9 mouse cellular contexts compared by ENCODE assay signal in genomic region chr2:3327351-3327750, GRCm38 (mm10). TPM values are rescaled to one million over a fixed set of nuclear protein-coding genes. Genes with fewer than 3 reads are reported as not detected.
A peak's percentile ranks its signal among the peaks of the same experiment; 100 is the strongest.
DNase-seq lines count a peak whose midpoint lies in the region; ATAC-seq and TF ChIP-seq lines count a peak whose summit lies in the region.
"Had no signal": no experiment of that assay in that cellular context is flagged by ENCODE, and none has a peak within 500 bp of the region (broad histone marks: within the 10 kb centered on the region; RNA-seq: fewer than 3 reads in every experiment).

No protein-coding gene starts in this region.

- WGBS in intestine, embryonic 14.5 days: 50% methylated on average over 1 of the region's 1 CpGs
- 36% methylated on average over 1 of the region's 1 CpGs for WGBS in intestine, embryonic 15.5 days
- 9% methylated on average over 1 of the region's 1 CpGs for WGBS in bone marrow, adult 2 months

- H3K36me3 ChIP-seq in intestine, embryonic 14.5 days (ENCODE audit: control insufficient read depth, insufficient read depth, low read length): peaks cover 60% of the 10 kb centered on the region
- H3K36me3 ChIP-seq in intestine, embryonic 15.5 days: peaks cover 24% of the 10 kb centered on the region

- peak; percentile 61 for DNase-seq in intestine, embryonic 14.5 days (ENCODE audit: low spot score)
- peak; percentile 74 to 78 for DNase-seq in kidney, postnatal 4 days
- peak; percentile 59 to 61 for DNase-seq in natural killer cell, adult 2 months (ENCODE audit: low spot score in 2 of 2)
- no peak for DNase-seq in frontal cortex, postnatal 14 days (ENCODE audit: low spot score in 2 of 2)

- TF ChIP-seq CTCF in bone marrow, adult 2 months (IDR thresholded peaks at IDR 0.05; ENCODE audit: control insufficient read depth, insufficient read depth, low read length): peak; percentile 65

- no peak overlapping the region for H3K4me3 ChIP-seq in intestine, embryonic 14.5 days (ENCODE audit: low read depth, low read length)
- no peak overlapping the region for H3K4me3 ChIP-seq in intestine, embryonic 15.5 days (replicated peaks)
- H3K4me3 ChIP-seq in bone marrow, adult 2 months (replicated peaks; ENCODE audit: control insufficient read depth, low read depth, low read length): no peak overlapping the region
- H3K4me3 ChIP-seq: embryonic facial prominence, embryonic 12.5 days had no signal

- no peak for ATAC-seq in intestine, embryonic 14.5 days (replicated peaks; ENCODE audit: low FRiP score, low TSS enrichment, low read depth)
- ATAC-seq in intestine, embryonic 15.5 days: no peak
- peak; percentile 27 for ATAC-seq in CD4-positive, CD25-positive, alpha-beta regulatory T cell, adult 4 months
- ATAC-seq in erythroid progenitor cell, adult 5-6 weeks (replicated peaks; ENCODE audit: low FRiP score, poor library complexity, severe bottlenecking): peak; percentile 63

- no peaks in the 10 kb centered on the region for H3K27me3 ChIP-seq in intestine, embryonic 14.5 days (replicated peaks; ENCODE audit: control insufficient read depth, insufficient read depth, low read length)
- H3K27me3 ChIP-seq in intestine, embryonic 15.5 days (replicated peaks): no peaks in the 10 kb centered on the region
- H3K27me3 ChIP-seq: embryonic facial prominence, embryonic 12.5 days had no signal

- H3K4me1 ChIP-seq in intestine, embryonic 14.5 days (replicated peaks; ENCODE audit: control insufficient read depth, insufficient read depth, low read length): peaks cover 15% of the 10 kb centered on the region
- H3K4me1 ChIP-seq in intestine, embryonic 15.5 days (replicated peaks): peaks cover 7% of the 10 kb centered on the region; the same call in 1 of the 2 replicates
- no peaks in the 10 kb centered on the region; the same call in 1 of the 2 replicates for H3K4me1 ChIP-seq in bone marrow, adult 2 months (ENCODE audit: control insufficient read depth, insufficient read depth, low read length)

- no peak overlapping the region for H3K27ac ChIP-seq in intestine, embryonic 14.5 days (ENCODE audit: low read depth)
- no peak overlapping the region for H3K27ac ChIP-seq in intestine, embryonic 15.5 days
- H3K27ac ChIP-seq in bone marrow, adult 2 months (ENCODE audit: control insufficient read depth, insufficient read depth, low read depth, low read length, poor library complexity): no peak overlapping the region
- H3K27ac ChIP-seq: embryonic facial prominence, embryonic 12.5 days had no signal

- no peak overlapping the region for H3K4me2 ChIP-seq in intestine, embryonic 14.5 days (ENCODE audit: low read length)
- H3K4me2 ChIP-seq in intestine, embryonic 15.5 days (replicated peaks): no peak overlapping the region
- H3K4me2 ChIP-seq: embryonic facial prominence, embryonic 12.5 days had no signal

- no peak for TF ChIP-seq POLR2A in bone marrow, adult 2 months (IDR thresholded peaks at IDR 0.05; ENCODE audit: borderline replicate concordance, control insufficient read depth, low read depth, low read length)

- no peaks in the 10 kb centered on the region for H3K9me3 ChIP-seq in intestine, embryonic 14.5 days (ENCODE audit: control insufficient read depth, low read length)
- no peaks in the 10 kb centered on the region for H3K9me3 ChIP-seq in intestine, embryonic 15.5 days
- H3K9me3 ChIP-seq: embryonic facial prominence, embryonic 12.5 days had no signal

- no peak overlapping the region for H3K9ac ChIP-seq in intestine, embryonic 14.5 days (ENCODE audit: low read length)
- H3K9ac ChIP-seq in intestine, embryonic 15.5 days: no peak overlapping the region
- H3K9ac ChIP-seq: embryonic facial prominence, embryonic 12.5 days had no signal

RNA-seq across cellular contexts. Expression of gene Rpp38, which starts 5.1 kb away (rescaled TPM):
- 28.3 and 36.5 TPM in 2 replicates for polyA plus RNA-seq in intestine, embryonic 14.5 days (2014; fragmentation: Nextera tagmentation; extraction: Ambion mirVana)
- polyA plus RNA-seq in intestine, embryonic 15.5 days (2015; fragmentation: Nextera tagmentation; extraction: Ambion mirVana): 26.3 and 27.8 TPM in 2 replicates
- polyA plus RNA-seq in CD4-positive, CD25-positive, alpha-beta regulatory T cell, adult 4 months (2017; shearing (Covaris generic)): 10 to 100 TPM; 20.8 to 21.6 TPM
- polyA plus RNA-seq in bone marrow, adult 2 months (2011; ENCODE audit: insufficient read depth, insufficient read length, low replicate concordance, missing spikeins): 3.1 and 8.3 TPM in 2 replicates
- total RNA-seq in erythroid progenitor cell, adult 5-6 weeks (2015; ENCODE audit: low replicate concordance): 2.5 and 5.8 TPM in 2 replicates
- 2.6 TPM in 1 of 2 replicates, not detected in the other for total RNA-seq in erythroid progenitor cell, adult 5-6 weeks (2017; ENCODE audit: low replicate concordance)

RNA-seq across cellular contexts. Expression of gene Acbd7, which starts 8.6 kb away (rescaled TPM):
- 0.75 and 0.76 TPM in 2 replicates for polyA plus RNA-seq in intestine, embryonic 14.5 days (2014; fragmentation: Nextera tagmentation; extraction: Ambion mirVana)
- 1.4 and 2.0 TPM in 2 replicates for polyA plus RNA-seq in intestine, embryonic 15.5 days (2015; fragmentation: Nextera tagmentation; extraction: Ambion mirVana)
- polyA plus RNA-seq in CD4-positive, CD25-positive, alpha-beta regulatory T cell, adult 4 months (2017; shearing (Covaris generic)): under 1 TPM in 1 of 2 experiments, not detected in 1; 0.65 TPM
- polyA plus RNA-seq in bone marrow, adult 2 months (2011; ENCODE audit: insufficient read depth, insufficient read length, low replicate concordance, missing spikeins): not detected in 2 replicates
- not detected in 2 replicates for total RNA-seq in erythroid progenitor cell, adult 5-6 weeks (2015; ENCODE audit: low replicate concordance)
- total RNA-seq in erythroid progenitor cell, adult 5-6 weeks (2017; ENCODE audit: low replicate concordance): not detected in 2 replicates

RNA-seq across cellular contexts. Expression of gene Nmt2, which starts 43.3 kb away (rescaled TPM):
- 49.9 and 51.0 TPM in 2 replicates for polyA plus RNA-seq in intestine, embryonic 14.5 days (2014; fragmentation: Nextera tagmentation; extraction: Ambion mirVana)
- 39.7 and 44.3 TPM in 2 replicates for polyA plus RNA-seq in intestine, embryonic 15.5 days (2015; fragmentation: Nextera tagmentation; extraction: Ambion mirVana)
- polyA plus RNA-seq in CD4-positive, CD25-positive, alpha-beta regulatory T cell, adult 4 months (2017; shearing (Covaris generic)): 10 to 100 TPM; 57.0 to 61.4 TPM
- polyA plus RNA-seq in bone marrow, adult 2 months (2011; ENCODE audit: insufficient read depth, insufficient read length, low replicate concordance, missing spikeins): 7.9 and 15.2 TPM in 2 replicates
- total RNA-seq in erythroid progenitor cell, adult 5-6 weeks (2015; ENCODE audit: low replicate concordance): 9.7 and 11.7 TPM in 2 replicates
- total RNA-seq in erythroid progenitor cell, adult 5-6 weeks (2017; ENCODE audit: low replicate concordance): 13.8 and 15.3 TPM in 2 replicates

Comparison
In these comparisons a context has a peak if more than half of its experiments do, and no peak if none do; other contexts are left out.
1. ATAC-seq: peak in CD4-positive, CD25-positive, alpha-beta regulatory T cell, adult 4 months (single experiment) and erythroid progenitor cell, adult 5-6 weeks (single experiment); none in intestine, embryonic 14.5 days (single experiment) and intestine, embryonic 15.5 days (single experiment).
2. DNase-seq: peak in intestine, embryonic 14.5 days (single experiment), kidney, postnatal 4 days (2 of 2) and natural killer cell, adult 2 months (2 of 2); none in frontal cortex, postnatal 14 days (0 of 2).